Mouse (Mus musculus) heart, adult 2 months (tissue): ENCODE results near the gene Gli2.

Experiments used
- EP300 ChIP-seq: fragments of 200-500 bp; IDR thresholded peaks from 2 replicates; pipeline ENCODE4 v1.6.1; 2011; ENCODE audit warnings: low read depth, low read length, control low read depth; ENCODE audit not compliant: insufficient read depth
- POLR2A ChIP-seq: fragments of 200-500 bp; IDR thresholded peaks from 2 replicates; pipeline ENCODE4 v1.6.1; 2011; ENCODE audit warnings: mild to moderate bottlenecking, low read depth, low read length, control low read depth; ENCODE audit not compliant: insufficient read depth

DNA sequence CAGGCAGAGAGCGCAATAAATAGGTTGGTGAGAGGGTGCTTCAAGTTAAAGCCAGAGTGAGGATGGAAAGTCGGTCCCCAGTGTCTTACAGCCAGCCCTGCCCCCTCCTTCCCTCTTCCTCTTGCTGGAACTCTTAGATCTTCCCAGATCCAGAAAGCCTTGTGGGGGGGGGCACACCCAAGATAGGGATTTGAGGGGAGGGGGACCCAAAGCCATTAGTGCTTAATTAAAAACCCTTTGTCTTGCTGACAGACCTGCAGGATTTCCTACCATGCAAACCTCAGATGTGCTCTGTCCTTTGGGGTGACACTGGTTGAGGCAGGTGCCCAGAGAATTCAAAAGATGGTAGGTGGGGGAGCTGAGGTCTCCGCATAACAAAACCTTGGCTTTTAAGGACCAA is 22.5 kb upstream of the Gli2 start:
- no peak for TF ChIP-seq EP300
- TF ChIP-seq POLR2A, result no peak
